Mouse (Mus musculus) liver (tissue): ENCODE data around the gene Gna13.

Experiments
- DNase-seq: peaks from one replicate; pipeline ENCODE4 v3.0.0-alpha.2; 2020; ENCODE audit warnings: mixed read lengths

Gene Gna13

DNA sequence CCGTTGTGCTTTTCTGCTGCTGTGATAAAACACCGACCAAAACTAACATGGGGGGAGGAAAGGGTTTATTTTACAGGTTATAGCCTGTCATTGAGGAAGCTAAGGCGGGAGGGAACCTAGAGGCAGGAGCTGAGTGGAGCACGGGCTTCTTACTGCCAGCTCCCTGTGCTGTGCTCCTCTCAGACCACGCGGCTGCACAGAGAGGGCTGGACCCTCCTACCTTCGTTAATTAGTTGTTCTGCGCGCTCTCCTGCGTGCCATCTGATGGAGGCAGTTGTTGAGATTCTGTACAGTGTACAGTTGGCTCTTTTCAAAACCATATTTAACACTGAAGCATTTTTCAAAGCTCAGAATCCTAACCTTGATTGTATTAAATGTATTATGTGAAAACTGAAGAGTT is 14.8 kb downstream of the Gna13 start:
- no peak for DNase-seq

DNA sequence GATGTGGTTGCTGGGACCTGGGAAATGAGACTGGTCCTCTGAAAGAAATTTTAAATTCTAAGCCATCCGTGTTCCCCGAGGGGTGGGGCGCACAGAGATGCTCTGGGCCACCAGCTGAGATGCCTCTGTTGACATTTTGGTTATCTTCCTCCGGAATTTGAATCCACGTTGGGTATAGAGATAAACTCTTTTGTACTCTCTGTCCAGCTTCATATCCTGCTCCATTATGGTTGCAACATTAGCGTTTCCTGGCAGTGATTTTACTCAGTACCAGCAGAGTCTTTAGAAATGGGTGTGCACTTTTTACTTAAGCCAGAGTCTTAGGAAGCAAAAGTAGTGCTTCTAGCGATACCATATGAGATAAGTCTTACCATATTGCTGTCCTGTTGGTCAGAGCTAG is 15.4 kb downstream of the Gna13 start:
- DNase-seq = no peak

DNA sequence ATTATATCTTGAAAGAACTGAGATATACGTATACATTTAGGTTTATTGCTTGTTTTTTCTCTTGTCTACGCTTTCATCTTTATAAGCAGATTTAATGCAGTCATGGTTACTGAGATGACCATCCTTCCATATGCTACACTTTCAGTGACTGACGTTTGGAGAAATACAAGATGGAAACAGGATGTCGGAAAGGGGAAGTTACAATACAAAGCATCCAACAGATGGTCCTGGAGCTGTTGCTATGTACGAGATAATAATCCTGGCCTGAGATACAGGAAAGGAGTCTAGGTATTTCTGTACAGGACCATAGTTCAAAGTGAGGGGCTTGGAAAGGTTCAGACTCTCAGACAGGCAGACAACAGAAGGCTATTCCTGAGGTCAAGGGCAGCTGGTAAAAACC is 18.0 kb downstream of the Gna13 start:
- no peak for DNase-seq

DNA sequence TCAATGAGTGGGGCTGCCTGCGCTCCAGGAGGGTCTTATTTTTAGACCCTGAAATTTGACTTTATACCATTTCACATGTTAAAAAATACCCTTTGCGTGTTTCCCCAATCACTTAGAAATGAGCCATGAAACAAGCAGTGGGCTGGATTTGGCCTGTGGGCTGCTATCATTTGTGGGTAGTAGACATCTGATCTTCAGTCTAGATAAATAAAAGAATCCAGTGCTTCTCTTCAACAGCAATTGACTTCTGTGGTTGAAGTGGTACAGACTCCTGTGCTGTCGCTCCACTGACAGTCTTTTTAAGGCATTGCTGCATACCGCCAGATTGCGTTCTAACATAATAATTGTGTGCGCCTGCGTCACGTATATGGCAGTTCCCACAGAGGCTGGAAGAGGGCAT is 22.7 kb downstream of the Gna13 start:
- no peak for DNase-seq

DNA sequence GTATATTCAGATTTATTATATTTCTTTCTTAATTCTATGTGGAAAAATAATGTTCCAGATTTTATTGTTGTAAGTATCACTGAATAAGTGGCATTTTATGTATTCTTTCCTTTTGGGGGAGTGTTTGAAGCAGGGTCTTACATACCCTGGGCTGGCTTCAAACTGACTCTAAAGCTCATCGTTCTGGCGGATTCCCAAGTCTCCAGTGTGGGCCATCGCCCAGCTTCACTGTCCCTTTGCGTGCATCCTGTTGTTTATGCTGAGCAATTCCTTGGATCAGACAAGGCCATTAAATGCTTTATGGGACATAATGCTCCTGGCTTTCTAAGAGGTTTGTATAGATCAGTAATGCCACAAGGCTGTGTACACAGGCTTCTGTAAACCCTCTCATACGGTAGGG is 26.4 kb downstream of the Gna13 start:
- DNase-seq = no peak

DNA sequence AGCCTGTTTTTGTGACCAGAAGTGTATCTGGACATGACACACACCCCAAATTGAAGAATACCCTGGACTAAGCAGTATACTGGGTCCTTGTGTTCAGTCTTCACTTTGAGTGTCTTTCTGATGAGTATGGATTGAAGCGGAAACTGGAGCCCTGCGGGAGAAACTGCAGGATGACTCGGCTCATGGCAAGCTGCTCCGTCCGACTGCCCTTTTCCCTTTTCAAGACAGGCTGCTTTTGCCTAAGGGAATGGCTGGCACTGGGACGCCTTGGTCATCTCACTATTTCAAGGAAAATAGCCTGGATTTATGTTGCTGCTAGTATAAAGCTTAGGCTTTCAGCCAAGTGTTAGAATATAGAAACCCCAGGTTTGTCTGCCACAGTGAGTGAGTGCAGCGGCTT is 28.6 kb downstream of the Gna13 start:
- no peak for DNase-seq

DNA sequence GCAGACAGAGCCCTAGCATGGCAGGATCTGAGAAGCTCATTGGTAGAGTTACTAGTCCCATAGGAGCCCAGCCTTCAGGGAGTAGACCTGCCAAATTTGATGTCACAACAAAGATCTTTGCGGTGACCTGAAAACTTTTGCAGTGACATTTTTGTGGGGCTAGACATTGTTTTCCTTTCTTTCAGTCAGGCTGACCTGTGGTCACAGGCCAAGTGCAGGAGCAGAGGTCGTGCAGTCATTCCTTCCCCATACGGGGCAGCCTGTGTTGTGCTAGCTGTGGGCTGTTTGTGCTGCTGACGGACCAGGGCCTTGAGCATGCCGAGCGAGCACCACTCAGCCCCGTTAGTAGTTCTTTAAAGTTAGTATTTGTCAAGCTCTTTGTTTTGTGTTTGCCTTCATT is 29.1 kb downstream of the Gna13 start:
- DNase-seq = peak; percentile 22

DNA sequence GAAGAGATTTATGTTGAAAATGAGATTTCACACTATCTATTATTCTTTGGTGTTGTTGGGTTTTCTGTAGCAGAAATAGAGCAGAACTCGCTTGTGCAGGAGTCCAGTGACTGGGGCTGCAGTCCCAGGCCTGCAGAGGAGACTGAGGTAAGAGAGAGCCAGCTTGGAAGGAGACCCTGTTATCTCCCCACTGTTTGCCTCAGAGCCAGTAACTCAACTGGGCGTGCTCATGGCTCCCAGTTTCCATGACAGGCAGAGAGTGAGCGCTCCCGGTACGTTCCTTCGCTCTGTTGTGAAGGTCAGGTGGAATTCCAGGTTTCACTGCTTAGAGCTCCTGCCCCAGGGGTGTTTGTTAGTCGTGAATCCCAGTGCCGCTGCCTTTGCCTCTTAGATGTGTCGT is 30.0 kb downstream of the Gna13 start:
- no peak for DNase-seq

DNA sequence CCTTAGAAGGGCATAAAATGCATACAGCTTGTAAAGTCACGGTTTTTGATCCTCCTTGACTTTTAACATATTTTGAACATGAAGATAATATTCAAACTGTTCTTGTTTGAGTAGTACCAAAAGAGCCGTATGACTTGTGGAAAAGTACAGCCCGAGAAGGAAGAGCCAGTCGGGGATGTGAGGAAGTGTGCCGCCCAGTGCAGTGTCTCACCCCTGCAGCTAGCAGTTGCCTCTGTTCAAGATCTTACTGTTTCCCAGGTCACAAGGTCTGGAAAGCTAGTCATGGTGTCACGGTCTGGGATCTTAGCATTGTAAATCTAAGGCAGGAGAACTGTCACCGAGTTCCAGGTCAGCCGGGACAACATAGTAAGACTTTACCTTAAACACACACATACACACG is 32.1 kb downstream of the Gna13 start:
- DNase-seq = no peak

DNA sequence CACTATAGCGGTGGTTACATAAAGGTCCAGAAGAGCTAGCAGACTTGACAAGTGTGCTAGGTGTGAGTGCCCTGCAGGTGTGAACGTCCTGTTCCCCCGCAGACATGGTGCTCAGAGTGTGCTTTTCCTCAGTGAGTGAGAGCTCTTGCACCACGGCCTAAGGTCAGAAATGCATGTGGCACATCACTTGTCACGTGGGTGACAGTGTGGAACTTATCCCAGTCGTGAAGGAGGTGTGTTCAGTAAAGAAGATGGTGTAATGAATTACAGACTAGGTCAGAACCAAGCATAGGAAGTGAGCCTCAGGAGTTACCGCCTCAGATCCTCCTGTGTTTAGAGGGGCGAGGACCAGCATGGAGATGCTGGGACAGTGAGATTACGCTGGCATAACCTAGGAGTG is 32.7 kb downstream of the Gna13 start:
- DNase-seq = no peak

DNA sequence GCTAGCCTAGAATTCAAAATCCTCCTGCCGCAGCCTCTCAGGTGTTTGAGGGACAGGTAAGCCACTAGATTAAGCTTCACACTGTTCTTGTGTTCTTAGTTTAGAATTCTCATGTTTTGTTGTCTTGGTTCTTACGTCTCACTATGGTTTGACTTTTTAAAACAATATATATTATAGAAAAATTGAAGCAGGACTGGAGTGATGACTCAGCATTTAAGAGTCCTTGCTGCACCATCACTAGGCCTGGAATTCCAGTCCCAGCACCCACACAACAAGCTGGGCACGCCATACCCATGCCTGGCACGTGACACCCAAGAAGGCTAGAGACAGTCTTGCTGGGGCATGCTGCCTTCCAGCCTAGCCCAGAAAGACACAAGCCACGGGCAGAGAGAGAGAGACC is 43.8 kb downstream of the Gna13 start:
- no peak for DNase-seq

DNA sequence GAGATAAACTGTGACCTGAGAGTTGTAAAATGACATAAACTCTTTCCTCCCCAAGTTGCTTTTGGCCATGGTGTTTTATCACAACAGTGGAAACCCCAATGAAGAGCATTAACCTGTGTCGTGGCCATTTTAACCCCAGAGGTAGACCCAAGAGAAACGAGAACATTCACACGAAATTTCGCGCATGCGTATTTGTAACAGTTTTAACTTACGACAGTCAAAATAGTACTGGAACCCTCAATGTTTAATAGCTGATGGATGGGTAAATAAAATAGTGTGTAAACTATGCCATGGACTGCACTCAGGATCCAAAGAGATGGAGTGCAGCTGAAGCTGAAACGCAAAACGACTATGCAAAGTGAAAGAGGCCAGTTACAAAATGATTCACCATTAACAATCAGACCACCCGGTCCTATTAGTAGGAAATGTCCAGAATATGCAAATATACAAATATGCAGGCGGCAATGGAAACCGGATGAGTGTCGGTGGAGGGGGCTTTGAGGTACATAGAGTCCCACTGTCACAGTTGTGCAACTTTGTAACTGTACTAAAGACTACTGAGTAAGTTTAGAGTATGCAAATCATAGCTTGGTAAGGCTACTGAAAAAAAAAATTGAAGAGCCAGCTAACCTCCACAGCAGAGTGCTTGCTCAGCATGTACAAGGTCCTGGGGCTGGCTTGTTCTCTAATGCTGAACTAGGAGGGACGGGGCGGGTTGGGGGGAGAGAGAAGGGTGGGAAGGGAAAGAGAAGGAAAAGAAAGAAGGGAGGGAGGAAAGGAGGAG is 47.8 kb downstream of the Gna13 start:
- DNase-seq = no peak

DNA sequence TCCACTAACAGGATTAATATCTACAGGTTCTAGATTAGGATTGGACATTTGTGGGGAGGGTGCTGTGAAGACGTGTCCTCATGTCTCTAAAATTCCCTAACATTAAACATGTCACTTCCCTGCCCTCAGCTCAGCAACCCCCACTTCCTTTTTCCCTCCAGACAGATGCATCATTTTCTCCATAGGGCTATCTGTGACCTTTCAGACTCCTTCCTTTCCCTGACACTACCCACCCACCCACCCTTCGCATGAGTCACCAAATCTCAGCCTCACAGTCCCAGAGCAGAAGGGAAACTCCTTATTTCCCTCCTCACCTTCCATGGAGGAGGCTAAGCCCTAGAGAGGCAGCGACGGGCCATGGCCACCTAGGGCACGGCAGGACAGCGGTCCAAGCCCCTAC is 51.0 kb downstream of the Gna13 start, which contains the start of gene 9930022D16Rik:
TSS of gene 9930022D16Rik (plus strand) at position 301 of the 400 bp plus-strand sequence.
- no peak for DNase-seq

DNA sequence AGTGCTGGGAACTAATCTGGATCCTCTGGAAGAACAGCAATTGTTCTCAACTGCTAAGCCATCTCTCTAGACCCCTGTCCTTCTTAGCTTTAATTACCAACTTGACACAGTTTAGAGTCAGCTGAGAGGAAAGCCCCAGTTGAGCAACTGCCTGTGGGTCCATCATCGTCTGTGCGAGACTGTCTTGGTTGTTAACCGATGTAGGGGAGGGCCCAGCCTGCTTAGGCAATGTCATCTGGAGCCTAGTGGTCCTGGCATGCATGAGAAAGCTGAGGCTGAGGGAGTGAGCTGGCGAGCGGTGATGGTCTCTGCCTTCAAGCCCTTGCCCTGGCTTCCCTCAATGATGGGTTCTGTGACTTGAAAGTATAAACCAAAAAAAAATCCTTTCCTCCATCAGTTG is 52.2 kb downstream of the Gna13 start:
- DNase-seq = no peak

DNA sequence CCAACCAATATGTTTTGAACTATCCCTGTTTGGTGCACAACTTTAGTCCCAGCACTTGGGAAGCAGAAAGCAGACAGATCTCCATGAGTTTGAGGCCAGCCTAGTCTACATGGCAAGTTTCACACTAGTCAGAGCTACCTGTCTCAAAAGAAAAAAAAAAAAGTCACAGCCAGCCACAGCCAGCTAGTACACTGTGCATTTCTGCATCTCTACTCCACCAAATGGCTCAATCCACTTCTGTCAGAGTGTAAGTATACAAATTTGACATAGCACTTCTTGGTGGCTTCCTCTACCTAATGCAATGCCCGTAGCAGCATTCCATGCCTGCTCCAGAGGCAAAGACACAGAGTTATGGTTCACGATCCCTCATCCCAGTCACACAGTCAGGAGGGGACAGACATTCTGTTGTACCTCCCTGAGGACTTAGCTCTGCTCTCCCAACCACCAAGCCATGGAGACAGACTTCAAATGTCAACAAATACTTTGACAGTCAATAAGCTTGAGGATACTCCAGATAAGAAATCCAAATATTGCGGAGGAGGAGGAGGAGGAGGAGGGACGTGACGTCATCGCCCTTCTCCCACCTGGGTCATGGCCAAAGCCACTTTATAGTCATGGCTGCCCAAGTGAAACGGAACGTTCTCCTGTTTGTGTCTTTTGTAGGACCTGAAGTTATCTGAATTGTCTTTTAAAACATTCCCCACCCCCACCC is 54.2 kb downstream of the Gna13 start:
- DNase-seq = no peak

DNA sequence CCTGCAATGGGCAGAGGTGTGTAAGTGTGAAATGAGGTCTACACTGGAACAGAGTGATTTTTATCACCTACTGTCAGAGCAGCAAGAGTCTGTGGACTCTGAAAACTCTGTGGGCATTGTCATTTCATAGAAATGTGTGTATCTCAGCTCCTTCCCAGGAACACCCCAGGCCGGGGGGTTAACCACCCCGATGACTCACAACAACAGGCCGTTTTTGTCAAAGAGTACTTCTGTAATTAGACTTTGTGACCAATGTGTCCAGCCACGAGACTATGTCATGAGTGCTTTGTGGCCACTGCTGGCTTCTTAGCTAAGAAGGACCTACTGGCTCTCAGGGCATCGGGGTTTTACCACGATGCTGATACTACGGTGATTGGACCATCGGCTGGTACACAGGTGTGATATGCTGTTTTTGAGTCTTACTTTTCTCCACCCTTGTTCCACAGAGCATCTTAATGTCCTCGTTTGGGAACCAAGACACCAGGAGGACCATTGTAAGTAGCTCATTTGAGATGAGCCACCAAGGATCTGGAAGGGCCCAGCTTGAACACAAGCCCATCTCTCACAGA is 54.9 kb downstream of the Gna13 start:
- no peak for DNase-seq

DNA sequence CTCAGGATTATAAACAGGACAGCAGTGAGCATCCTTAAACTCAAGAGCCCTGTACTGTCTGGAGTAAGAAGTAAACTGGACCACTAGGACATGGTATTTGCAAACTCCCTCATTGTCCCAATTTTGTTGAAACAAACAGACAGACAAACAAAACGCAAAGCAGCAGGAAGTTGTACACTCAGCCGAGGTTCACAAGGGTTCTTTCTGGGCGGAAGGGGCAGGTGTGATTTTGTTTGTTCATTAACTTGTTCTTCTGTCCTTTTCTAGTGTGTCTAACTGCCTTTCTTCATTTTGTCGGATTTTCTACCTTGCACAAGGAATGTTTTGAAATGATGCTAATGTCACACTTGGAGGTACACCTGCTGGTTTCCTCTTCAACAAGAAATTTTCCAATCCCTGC is 56.8 kb downstream of the Gna13 start:
- DNase-seq = no peak

DNA sequence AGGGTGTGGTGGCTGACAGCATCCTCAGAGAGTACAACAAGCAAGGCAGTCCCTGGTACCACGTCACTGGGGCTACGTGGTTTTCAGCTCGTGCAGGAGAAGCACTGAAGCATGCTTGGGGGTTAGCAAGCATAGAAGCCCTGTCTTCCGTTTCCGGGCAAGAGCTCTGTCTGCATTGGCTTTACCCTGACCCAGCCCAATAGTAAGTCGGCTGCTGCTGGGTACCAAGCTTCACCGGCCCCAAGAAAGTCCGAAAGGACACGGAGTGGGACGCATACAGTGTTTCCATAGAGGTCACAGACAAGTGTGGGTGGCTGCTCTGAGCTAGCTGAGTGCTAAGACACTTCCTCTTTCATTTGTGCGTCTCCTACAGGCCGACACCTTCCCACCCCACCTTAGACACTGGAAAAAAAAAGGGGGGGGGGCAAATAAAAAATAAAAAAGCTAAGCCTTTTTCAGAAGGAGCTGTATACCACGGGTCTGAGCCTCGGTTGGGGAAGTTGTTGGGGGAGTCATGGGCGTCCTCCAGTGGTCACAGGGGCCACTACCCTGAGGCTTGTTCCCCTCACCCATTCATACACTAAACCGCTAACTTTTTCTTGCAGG is 57.4 kb downstream of the Gna13 start:
- no peak for DNase-seq

DNA sequence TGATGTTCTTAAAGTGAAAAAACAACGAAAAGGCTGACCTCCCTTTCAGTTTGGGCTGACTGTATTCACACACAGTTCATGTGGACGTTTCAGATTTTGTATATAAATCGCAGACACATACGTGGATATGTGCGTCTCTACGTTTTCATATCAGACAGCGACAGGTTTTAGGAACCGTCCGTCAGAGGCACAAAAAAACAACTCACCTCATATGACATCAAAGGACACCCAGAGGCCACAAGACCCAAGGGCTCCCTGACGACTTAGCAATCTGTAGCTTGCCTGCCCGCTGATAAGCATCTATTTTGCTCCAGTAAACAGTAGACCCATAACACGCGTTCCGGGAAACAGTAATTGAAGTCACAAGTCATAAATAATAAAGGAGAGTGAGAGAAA is 57.9 kb downstream of the Gna13 start:
- no peak for DNase-seq

DNA sequence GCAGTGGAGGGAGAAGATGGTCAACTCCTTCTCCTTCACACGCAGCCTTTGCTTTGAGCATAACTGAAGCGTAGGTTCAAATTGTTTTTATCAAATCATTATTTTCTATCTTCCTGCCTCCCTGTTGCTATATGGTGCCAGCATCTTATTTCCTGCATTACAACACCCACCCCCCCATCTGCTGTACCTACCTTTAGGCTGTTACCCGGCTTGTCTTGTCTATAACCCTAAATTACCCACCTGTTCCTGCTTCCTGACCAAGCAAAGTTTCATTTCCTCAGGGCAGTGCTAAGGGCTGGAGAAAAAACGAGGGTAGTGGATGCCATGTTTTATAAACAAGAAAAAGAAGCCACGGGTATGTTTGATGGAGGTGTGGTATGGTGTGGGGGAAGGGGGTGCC is 58.6 kb downstream of the Gna13 start:
- no peak for DNase-seq

DNA sequence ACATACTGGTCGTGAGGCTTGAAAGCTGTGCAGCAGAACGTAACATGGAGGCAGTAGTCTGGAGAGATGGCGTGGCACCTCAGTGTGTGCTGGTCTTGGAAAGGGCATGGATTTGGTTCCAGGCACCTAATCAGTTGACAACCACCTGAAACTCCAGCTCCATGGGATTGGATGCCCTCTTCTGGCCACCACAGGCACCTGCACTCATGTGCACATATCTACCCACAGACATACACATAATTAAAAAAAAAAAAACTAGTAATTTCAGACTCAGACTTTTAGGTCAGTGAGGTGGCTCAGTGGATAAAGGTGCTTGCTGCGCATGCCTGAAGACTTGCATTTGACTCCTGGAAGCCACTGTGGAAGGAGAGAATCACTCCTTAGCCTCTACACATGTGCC is 59.6 kb downstream of the Gna13 start:
- no peak for DNase-seq

DNA sequence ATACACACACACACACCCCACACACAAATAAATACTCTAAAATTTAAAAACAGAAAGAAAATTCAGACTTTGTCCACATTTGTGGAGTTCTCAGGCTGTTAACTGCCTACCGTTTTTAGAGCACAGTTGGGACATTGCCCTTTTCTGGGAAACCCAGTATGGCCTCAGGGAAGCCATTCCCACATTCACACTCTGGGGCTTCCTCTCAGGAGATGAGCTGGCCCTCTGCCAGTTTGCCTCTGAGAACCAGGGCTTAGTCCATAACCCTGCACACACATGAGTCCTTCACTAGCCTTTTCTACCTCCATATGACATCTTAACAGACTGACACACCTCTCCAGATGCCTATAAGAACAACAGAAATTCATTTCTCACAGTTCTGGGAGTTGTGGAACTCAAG is 60.7 kb downstream of the Gna13 start:
- no peak for DNase-seq

DNA sequence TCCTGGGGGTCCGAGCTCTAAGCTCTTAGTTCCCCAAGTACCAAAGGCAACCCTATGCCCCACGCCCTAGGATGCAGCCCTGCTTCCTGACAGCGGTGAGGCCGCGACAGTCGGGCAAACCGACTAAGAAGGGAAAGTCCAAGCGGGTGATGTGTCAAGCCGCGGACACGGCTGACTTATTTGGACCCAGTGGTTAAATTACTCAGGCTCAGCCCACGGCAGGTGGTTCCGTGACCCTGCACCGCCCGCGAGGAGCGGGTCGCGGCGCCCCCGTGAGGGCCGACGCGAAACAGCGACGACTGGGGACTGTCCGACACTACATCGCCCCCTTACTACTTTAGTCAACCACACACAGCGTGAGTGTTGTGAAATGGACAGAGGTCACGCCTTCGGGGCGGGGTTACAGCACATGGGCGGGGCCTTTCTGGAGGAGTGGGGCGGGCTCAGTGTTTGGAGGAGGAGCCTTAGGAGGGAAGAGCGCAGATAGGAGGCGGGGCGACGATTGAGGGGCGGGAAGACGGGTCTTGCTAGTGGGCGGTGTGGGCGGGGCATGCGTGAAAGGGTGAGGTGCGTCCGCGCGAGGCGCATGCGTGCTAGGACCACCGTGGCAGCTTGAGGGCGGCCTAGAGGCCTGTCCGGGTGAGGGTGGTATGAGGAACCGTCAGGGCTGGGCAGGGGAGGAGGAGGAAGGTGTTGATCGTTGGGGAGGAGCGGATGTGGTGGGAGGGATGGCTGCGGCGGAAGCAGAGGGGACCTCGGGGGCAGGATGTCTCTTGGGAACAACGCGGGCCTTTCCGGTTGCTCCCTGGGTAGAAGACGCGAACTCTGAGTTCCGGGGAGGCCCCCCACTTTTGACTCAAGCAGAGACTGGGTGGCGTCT is 63.0 kb downstream of the Gna13 start, which contains the start of gene Amz2:
TSS of gene Amz2 (plus strand) at position 555 of the 880 bp plus-strand sequence.
- DNase-seq = peak; percentile 100
